Mouse (Mus musculus) monocyte, adult 2 months (primary cell): ENCODE results near the gene Erf.

Experiments used
- DNase-seq, 2 experiments: peaks; one replicate each; pipeline ENCODE4 v3.0.0; 2022; ENCODE audit warnings: low spot score in 2 of 2, low read depth in 1 of 2

Gene Erf

DNA sequence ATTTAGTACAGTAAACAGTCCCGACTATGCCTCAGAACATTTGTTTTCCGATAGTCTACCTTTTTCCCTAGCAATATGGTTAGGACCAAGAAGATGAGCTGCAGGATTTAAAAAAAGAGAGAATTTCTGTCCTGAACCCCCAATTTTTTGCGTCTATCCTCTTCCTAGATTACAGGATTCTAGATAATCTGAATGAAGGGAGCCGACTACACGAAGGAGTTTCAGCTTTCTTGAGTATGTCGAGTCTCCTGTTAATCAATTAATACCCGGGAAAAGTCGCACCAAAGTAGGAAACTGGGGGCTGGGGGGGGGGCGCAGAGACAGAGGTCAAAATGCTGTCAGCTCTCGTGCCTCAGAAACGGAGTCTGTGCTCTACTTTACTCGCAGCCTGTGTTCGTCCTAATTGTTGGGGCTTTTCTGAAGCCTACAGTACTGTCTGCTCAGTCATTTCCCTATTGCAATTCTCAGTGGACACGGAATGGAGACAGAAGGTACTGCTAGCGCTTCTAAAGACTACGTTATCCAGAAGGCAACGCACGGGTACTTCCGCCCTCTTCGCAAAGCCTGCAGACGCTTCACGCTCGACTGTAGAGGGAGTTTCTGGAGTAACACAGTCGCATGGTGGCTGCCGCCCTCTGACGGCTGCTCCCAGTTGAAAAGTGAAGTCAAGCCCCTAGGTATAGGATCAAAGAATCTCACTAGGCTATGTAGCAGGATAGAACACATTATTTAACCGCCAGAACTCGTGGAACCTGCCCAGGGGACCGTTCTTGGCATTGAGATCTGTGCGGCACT lies 11.5 kb downstream of the Erf start:
- peak; percentile 72 to 76 for DNase-seq

DNA sequence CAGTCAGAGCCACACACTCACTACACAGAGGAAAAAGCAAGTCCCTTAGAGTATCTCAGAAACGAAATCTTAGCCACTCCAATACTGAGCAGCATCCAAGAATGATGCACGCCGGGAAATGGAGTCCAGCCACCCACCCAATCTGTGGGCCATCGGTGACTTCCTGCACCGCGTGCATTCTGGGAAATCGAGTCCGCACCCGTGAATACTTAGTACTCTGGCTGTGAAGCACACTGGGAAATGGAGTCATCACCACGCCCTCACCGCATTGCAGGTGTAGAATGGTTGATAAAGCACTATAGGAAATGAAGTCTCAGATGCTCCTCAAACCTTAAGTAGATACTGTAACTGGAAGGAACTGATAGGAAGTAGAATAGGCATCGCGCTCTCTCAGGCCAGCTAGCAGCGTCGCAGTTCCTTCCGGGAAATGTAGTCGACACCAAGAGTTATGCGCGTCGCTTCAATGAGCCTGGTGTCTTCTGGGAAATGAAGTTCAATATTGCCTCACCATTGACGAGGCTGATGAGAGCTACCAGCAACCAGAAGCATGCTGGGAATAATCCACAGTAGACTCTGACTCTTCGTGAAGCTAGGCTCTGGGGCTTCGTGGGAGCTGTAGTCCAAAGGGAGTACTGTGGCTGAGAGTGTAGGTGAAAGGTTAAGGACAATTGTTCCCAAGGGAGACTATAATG lies 12.4 kb downstream of the Erf start:
- peak; percentile 83 to 89 for DNase-seq

DNA sequence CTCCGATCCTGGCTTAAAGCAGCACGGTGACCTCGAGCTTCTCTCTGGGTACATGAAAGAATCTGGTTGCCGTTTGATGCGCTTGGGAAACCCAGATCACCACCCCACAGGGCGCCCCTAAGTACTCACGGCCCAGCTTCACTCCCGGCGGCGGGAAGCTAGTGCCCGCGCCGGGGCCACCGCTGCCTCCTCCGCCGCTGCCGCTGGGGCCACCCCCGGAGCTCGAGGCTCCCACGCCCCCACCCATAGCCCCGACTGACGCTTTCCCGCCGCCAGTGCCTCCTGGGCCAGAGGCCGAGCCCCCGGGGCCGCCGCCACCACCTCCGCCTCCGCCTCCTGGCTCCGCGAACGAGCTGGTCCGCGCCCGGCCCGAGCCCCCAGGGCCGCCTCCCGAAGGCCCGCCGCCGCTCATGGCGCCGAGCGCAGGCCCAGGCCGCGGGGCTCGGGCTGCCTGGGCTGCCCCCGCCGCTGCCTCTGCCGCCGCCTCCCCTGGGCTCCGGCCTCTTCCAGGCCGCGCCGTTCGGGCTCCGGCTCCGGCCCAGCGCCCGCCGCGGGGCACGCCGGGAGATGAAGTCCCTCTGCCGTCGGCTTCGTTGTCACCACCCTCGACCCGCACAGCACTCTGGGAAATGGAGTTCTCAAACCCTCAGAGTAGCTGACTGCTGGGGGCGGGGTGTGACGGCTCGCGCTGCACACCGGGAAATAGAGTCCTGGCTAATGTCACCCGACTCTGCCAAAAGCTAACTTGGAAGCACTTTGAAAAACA lies 13.1 kb downstream of the Erf start, which contains the start of gene Gsk3a:
Gene Gsk3a (minus strand): TSS at position 603 of the 766 bp plus-strand sequence.
- DNase-seq, result peak; percentile 94 to 95

DNA sequence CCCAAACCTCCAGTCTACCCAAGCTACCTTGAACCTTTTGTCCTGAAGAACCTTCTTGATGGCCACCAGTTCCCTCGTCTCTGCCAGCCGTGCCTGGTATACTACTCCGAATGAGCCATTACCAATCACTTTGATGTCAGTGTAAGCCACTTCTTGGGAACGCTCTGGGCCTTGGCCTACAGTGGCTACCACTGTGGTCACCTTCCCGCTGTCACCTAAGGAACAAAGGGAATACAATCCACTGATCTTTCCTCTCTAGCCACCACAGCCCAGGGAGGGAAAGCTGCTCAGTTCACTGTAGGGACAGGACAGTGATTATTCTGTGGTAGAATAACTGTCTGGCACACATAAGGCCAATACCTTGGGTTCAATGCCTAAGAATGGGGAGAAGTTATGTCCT lies 15.0 kb downstream of the Erf start:
- no peak for DNase-seq

DNA sequence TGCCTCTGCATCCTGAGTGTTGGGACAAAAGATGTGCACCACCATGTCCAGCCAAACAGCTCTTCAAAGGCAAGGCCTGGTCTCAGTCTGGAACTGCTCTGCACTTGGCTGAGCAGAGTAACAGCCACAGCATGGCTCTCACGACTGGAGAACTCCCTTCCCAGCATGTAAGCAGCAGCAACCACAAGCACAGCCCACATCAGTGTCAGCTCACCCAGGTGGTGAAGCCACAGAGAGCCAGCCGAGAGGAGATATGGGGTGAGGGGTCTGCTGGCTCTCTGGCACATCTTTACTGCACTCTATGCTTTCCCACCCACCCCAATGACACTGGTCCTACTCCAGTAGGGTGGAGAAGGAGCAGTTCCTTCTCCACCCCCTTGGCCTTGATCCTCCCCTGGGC lies 17.5 kb downstream of the Erf start:
- no peak for DNase-seq

DNA sequence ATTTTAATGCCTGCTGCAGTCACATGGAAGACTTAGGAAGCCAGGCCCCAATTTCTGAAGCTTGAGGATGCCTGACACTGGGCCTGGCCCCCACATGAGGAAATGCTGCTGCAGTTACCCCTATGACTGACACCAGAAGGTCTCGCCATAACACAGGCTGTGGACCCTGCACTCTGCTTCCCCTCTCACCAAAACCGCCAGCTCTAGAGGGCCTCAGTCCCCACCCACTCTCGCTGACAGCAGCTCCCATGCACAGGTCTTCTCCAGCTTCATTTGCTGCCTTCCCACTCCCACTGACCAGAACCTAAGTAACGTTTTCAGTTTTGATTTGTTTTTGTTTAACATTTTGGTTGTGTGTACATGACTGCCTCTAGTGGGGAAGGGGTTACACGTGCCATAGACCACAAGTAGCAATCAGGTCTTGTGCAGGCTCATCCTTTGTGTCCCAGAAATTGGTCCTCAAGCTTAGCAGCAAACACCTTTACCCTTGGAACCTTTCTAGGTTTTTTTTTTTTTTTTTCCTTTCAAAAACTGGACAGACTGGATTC lies 18.4 kb downstream of the Erf start:
- no peak for DNase-seq

DNA sequence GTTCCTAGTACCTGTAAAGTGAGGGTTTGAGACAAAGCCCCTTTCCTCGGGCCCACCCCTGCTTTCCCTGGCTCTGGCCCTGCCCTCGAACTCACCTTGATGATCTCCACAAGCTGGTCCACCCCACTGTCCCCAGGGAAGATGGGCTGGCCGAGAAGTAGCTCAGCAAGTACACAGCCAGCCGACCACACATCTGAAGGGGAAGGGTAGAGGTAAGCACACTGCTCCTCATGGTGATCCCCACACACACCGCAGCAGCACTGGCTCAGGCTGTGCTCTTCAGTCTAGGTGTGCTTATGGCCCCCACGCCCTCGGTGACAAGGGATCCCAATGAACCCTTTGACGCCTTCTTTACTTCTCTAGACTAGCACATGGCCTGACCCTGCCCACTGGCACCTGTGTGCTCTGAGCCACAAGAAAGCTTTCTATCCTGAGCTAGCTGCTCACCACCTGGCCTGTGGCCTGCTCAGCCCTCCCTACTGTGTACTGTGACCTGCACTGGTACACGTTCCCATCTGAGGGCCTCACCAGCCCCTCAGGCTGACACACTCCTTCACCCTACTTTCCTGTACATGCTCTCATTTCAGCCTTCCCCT lies 19.8 kb downstream of the Erf start:
- no peak for DNase-seq

DNA sequence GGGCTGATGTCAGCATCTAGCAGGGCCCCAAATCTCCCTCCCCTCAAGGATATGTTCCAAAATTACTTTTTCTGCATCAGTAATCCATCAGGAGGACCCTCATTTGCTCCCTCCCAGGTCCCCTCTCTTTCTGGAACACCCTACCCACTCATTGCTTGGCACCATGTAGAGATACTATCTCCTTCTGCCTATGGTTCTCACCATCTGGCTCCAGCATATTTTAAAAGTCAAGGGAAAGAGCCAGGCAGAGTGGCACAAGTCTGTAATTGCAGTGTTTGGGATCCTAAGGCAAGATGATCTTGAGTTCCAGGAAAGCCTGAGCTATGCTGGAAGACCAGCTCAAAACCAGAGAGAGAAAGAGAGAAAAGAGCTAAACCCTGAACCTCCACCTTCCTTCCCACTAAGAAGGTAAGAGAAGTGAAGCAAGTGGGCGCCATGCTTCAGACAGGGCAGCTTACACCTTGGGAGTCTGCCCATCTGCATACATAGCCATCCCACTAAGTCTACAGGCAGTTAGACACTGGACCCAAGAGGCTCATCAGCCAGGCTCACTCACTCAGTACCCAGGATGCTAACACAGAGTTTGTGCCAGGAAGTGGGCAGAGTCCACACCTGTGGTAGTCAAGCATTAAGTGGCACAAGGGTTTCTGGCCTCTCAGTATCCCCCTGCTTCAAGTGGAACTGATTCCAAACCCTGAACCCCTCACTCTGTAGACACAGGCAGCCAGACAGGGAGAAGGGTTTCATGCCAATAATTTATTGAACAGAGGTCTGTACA lies 22.8 kb downstream of the Erf start:
- DNase-seq, result no peak

DNA sequence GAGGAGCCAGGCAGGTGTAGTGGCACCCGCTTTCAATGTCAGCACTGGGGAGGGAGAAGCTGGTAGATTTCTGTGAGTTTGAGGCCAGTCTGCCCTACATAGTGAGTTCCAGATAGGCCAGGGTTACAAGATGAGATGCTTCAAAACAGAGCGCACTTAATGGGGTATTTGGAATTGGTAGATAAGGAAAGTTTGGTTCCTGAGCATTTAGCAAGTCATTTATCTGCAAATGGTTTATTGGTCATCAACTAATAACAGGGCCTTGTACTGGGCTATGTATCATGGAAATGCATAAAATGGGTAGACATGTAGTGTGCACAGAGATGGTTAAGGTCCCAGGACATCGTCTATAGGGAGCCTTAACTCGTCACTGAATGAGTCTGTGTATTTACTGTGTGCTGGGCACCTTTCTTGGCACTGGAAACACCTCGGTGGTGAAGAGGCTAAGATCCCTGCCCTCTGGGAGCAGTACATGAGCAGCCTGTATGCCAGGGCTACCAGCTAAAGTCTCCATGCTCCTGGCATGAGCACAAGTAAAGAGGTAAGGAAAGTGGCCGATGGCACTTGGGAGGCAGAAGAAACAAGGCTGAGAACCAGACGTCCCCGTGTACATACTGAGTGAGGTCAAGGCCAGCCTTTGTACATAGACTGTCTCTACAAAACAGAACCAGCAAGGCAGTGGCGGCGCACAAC lies 28.1 kb downstream of the Erf start:
- no peak for DNase-seq

DNA sequence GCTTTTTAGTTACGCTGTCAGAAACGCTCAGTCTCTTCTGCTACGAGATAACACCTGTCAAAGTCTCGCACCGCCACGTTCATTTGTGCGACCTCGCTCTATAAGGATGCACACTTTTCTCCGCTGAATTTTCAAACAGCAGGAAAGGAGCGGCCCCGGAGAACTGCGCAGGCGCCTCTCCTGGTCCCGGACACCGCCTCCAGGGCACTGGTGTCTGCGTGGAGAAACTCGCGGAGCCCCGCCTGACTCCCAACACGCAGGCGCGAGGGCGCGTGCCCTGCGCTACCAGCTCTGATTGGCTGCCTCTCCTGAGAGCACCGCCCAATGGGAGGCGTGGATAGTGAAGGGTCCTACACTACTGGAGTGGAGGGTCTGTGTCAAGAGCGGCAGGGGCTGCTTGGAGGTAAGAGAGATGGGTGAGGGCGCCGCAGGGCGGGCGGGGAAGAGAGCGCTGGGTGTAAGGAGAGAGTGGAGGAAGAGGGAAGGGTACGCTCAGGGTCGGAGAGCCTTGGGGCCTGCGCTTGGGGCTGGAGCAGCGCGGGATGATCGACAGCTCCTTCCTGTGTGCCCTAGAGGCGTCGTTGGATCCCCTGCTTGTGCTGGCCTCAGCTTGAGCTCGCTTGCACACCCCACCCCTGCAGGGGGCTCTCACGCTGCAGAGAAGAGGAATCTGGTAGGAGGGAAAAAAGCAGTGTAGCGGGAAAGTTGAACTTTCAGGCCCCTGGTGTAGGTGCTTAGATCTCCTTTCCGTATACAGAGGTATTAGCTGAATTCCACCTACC lies 29.3 kb downstream of the Erf start, which contains the start of gene Zfp526:
Gene Zfp526 (plus strand): TSS at position 324 of the 782 bp plus-strand sequence.
- DNase-seq, result peak; percentile 80 to 88

DNA sequence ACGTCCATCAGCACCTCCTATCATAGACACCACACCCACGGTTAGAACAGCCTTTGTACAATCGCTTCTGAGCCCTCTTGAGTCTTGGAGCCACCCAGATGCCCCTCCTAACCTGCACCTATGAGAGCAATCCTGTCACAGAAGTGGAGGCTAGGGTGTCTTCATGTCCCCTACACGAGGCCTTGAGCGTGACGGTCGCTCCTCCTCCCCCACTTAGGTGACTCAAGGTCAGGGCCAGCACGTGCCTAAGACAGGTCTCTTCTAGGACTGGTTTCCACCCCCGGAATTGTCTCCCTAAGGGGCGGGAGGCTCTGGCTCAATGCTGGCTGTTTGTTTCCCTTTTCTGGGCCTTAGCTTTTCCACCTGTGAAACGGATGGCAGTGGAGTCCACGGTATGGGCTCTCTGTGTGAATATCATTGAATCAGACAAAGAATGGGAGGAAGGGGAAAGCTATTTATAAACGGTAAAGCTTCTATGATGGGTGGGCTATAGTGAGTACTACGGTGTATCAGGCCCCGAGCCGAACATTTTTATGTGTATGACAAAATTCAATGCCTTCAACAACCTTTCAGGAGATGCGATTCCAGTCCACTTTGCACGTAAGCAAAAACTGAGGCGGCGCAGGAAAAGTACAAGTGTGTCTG lies 30.0 kb downstream of the Erf start, which contains the start of gene Dedd2:
Gene Dedd2 (minus strand): TSS at position 159 of the 645 bp plus-strand sequence.
- DNase-seq, result peak in 1 of 2 experiments; percentile 24

DNA sequence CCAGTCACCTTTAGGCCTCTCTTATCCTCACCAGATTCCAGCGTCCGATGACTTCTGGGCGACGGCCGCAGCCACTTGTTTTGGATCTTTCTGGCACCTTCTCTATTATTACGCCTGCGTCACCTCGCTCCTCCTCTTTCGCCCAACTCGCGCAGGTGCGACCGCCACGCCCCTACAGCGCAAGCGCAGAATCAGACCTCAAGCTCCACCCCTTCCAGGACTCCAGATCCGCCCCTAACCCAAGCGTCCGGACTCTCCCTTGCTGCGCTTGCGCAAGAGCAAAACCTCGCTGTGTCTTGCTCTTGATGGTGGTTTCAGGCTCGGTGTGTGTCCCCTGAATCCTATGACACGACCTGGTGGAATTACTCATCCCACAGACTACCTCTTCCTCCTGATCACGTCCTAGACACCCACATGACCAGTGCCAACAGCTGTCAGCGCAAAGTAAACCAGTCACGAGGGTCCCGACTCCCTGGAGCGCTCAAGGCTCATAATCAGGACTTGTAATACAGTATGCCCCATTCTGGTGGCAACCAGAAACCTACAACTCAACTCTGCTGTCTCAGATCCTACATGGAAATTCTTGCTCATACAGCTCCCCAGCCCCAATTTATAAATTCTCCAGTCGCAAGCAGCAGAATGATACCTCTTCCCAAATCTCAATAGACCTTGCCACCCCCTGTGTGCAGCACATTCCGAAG lies 30.7 kb downstream of the Erf start:
- DNase-seq, result peak; percentile 91 to 93

DNA sequence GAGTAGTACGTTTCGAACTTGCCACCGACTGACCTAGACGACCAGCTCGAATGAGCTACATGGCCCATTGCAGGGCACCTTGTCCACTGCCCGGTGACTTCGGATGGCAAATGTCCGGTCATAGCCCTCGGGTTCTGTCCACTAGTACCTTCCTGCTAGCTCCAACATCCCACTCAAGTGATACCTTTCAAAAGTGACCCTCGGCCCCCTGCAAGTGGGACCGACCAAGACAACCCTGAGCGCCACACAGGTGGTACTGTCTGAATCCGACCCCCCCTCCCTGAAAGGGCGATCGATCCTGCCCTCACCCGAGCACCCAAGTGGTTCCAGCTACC lies 31.2 kb downstream of the Erf start:
- no peak for DNase-seq

DNA sequence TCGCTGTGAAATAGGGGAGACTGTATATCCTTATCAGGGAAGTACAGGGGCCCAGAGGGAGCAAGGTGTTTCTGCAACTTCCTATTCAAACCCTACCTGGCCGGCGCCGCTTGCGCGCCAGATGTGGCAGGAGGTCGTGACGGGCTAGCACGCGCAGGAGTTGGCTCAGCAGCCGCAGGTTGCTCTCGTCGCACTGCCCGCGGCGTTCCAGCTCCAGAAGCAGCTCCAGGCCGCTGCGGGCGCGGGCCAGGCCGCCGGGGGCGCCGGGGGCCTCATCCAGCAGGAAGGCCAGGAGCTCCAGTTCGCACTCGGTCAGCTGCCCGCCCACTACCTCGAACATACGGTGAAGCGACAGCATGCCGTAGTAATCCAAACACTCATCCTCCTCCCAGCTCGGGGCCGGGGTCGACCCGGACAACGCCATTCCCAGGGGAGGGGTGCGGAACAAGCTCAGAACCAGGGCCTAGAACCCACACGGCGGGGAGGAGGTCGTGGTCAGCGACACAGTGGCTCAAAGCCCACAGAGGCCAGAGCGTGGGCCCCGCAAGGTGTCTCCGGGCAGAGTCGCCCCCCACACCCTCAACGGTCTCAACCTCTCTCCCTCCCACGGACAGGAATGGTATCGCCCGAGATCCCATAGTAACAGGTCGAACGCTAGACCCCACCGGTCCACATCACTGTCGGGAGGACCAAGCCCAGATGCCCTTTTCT lies 31.7 kb downstream of the Erf start:
- DNase-seq, result peak in 1 of 2 experiments; percentile 9

DNA sequence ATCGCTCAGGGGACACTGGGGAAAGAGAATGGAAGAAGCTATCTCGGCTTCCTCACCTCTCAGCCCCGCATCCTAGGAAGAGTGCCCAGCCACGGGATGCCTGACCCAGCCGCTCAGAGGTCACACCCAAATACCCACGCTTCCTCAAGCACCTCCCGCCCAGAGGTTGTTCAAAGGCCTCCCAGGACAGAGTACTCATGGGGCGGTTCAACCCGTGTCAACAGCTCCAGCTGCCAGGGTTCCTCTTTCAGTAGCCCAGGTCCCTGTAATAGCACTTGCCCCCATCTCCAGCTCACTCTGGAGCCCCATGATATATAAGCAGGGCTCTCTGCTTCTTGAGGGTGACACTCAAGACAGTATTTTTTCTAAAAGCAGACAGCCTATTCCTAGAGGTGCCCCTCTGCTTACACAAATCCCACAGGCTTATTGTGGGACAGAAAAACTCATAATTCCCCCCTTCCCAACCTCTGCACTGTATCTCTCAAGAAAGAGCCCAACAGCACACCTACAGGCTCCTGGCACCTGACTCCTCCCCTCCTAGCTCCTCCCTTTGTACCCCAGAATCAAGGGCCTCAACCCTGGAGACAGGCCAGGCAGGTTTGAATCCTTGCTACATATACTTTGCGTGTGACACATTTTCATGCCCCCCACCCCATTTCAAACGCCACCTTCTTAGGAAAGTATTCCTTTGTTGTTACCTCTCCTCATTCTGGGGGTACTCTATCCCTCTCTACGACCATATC lies 32.7 kb downstream of the Erf start:
- peak in 1 of 2 experiments; percentile 59 for DNase-seq

DNA sequence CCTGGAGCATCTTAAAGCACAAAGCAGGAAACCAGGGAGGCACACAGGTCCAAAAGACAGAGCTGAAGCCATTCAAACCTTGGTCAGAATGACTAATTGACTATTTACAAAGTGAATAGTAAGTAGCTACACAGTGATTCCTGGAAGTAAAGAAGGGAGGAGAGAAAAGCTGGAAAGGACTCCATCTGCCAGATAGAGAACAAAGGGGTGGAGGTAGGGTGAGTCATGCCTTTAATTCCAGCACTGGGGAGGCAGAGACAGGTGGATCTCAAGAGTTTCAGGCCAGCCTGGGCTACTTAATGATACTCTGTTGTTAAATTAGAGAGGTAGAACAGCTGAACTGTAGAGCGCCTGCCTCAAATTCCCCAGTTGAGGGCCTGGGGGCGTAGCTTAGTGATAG lies 36.4 kb downstream of the Erf start:
- no peak for DNase-seq
